8 mouse cellular contexts compared by ENCODE assay signal in the genomic region with DNA sequence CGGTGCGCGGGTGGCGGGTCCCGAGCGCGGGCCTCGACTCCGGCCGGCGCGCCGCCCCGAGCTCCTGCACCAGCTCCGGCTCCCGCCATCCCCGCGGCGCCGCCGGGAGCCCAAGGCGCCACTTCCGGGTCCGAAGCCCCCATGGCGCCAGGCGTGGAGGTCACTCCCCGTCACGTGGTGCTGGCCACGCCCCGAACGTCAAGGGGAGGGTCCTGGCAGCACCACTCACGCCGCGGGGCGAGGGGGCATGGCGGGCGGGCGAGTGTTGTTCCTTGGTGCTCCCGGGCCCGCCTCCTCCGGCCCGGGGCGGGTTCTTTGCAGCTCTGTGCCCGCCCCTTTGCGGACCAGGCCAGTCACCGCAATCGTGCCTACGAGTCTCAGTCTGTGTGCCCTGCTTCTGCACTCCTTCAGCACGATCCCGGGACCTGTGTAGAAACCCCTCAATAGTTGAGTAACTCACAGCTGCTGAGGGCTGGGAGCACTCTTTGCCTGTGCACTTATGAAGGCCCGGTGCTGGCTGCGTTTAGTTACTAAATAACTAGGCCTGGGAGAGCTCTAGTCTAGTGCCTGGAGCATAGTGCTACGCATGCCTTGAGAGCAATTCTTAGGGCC. TPM values are rescaled to one million over a fixed set of nuclear protein-coding genes. Genes with fewer than 3 reads are reported as not detected.
DNase-seq lines count a peak whose midpoint lies in the region; ATAC-seq and TF ChIP-seq lines count a peak whose summit lies in the region.

A gene (minus strand): TSS at position 290 of the 612 bp plus-strand sequence.

- peak within 1 kb of the TSS; percentile 92 for H3K9ac ChIP-seq in embryonic facial prominence, embryonic 14.5 days (ENCODE audit: low read depth, low read length)
- peak within 1 kb of the TSS; percentile 80 for H3K9ac ChIP-seq in limb, embryonic 14.5 days (ENCODE audit: low read depth, low read length, severe bottlenecking)
- H3K9ac ChIP-seq in midbrain, postnatal 0 days (replicated peaks; ENCODE audit: low read length, poor library complexity, severe bottlenecking) = peak within 1 kb of the TSS; percentile 94

- peak; percentile 39; the same call in 1 of the 2 replicates for TF ChIP-seq POLR2A in limb, embryonic 14.5 days (IDR thresholded peaks at IDR 0.05; ENCODE audit: borderline replicate concordance, extremely low read depth, insufficient read depth, insufficient read length)

- ATAC-seq in embryonic facial prominence, embryonic 14.5 days (ENCODE audit: low read depth) = peak; percentile 97
- ATAC-seq in limb, embryonic 14.5 days (ENCODE audit: low FRiP score, low read depth) = peak; percentile 96
- ATAC-seq in midbrain, postnatal 0 days (ENCODE audit: low FRiP score) = peak; percentile 89

- DNase-seq in 3T3-L1 (ENCODE audit: low read depth, low spot score) = peak; percentile 95
- peak; percentile 99 to 100 for DNase-seq in adrenal gland, postnatal 4 days (ENCODE audit: low spot score in 2 of 2)
- DNase-seq in embryonic facial prominence, embryonic 14.5 days (ENCODE audit: low spot score) = peak; percentile 99
- DNase-seq in heart, adult 8-10 months (ENCODE audit: low spot score) = peak; percentile 97
- DNase-seq in kidney, adult 9 months = peak; percentile 99
- DNase-seq in limb, embryonic 14.5 days (ENCODE audit: low spot score) = peak; percentile 97
- DNase-seq in midbrain, postnatal 0 days (ENCODE audit: low spot score) = peak; percentile 97
- DNase-seq in spleen, postnatal 14 days (ENCODE audit: low spot score in 2 of 2) = peak; percentile 98 to 99

- H3K4me3 ChIP-seq in embryonic facial prominence, embryonic 14.5 days (ENCODE audit: low read depth, low read length) = peak within 1 kb of the TSS; percentile 95
- peak within 1 kb of the TSS; percentile 72 for H3K4me3 ChIP-seq in limb, embryonic 14.5 days (replicated peaks; ENCODE audit: low read length)
- H3K4me3 ChIP-seq in midbrain, postnatal 0 days (ENCODE audit: low read depth, low read length) = peak within 1 kb of the TSS; percentile 85

- H3K27me3 ChIP-seq in embryonic facial prominence, embryonic 14.5 days (replicated peaks; ENCODE audit: control insufficient read depth, insufficient read depth, low read length) = no peaks in the 10 kb centered on the region
- no peaks in the 10 kb centered on the region for H3K27me3 ChIP-seq in limb, embryonic 14.5 days (ENCODE audit: control insufficient read depth, insufficient read depth, low read length)
- no peaks in the 10 kb centered on the region for H3K27me3 ChIP-seq in midbrain, postnatal 0 days (ENCODE audit: insufficient read depth, low read length)

- 0 out of 2 replicates have a peak, but pooled peaks cover 21% of the 10 kb centered on the region for H3K36me3 ChIP-seq in embryonic facial prominence, embryonic 14.5 days (ENCODE audit: control insufficient read depth, insufficient read depth, low read length)
- peaks cover 13% of the 10 kb centered on the region for H3K36me3 ChIP-seq in limb, embryonic 14.5 days (ENCODE audit: control insufficient read depth, insufficient read depth, low read length)
- H3K36me3 ChIP-seq in midbrain, postnatal 0 days (ENCODE audit: insufficient read depth, low read length) = no peaks in the 10 kb centered on the region

- peak within 1 kb of the TSS; percentile 93 for H3K27ac ChIP-seq in embryonic facial prominence, embryonic 14.5 days (replicated peaks; ENCODE audit: low read depth, low read length)
- peak within 1 kb of the TSS; percentile 88 for H3K27ac ChIP-seq in limb, embryonic 14.5 days (replicated peaks; ENCODE audit: low read depth, low read length)
- H3K27ac ChIP-seq in midbrain, postnatal 0 days (ENCODE audit: low read depth, low read length) = peak within 1 kb of the TSS; percentile 91

- 3% methylated on average over 29 of the region's 53 CpGs for whole genome bisulfite sequencing in embryonic facial prominence, embryonic 14.5 days
- 1% methylated on average over 31 of the region's 53 CpGs for WGBS in limb, embryonic 14.5 days
- WGBS in midbrain, postnatal 0 days = under 1% methylated on average over 52 of the region's 53 CpGs

- 0 out of 2 replicates have a peak, but pooled peaks cover 6% of the 10 kb centered on the region for H3K4me1 ChIP-seq in embryonic facial prominence, embryonic 14.5 days (ENCODE audit: control insufficient read depth, insufficient read depth, low read length)
- peaks cover 14% of the 10 kb centered on the region for H3K4me1 ChIP-seq in limb, embryonic 14.5 days (ENCODE audit: control insufficient read depth, insufficient read depth, low read length)
- H3K4me1 ChIP-seq in midbrain, postnatal 0 days (ENCODE audit: insufficient read depth, low read length) = peaks cover 9% of the 10 kb centered on the region

- no peak for TF ChIP-seq CTCF in midbrain, postnatal 0 days (IDR thresholded peaks at IDR 0.05)

- peak within 1 kb of the TSS; percentile 52 for H3K4me2 ChIP-seq in embryonic facial prominence, embryonic 14.5 days (ENCODE audit: low read depth, low read length)
- peak within 1 kb of the TSS; percentile 65 for H3K4me2 ChIP-seq in limb, embryonic 14.5 days (replicated peaks; ENCODE audit: low read depth, low read length, severe bottlenecking)
- peak within 1 kb of the TSS; percentile 61 for H3K4me2 ChIP-seq in midbrain, postnatal 0 days (ENCODE audit: low read depth, low read length, poor library complexity, severe bottlenecking)

- no peaks in the 10 kb centered on the region for H3K9me3 ChIP-seq in embryonic facial prominence, embryonic 14.5 days (ENCODE audit: control insufficient read depth, low read length)
- H3K9me3 ChIP-seq in limb, embryonic 14.5 days (ENCODE audit: control insufficient read depth, low read length) = no peaks in the 10 kb centered on the region
- H3K9me3 ChIP-seq in midbrain, postnatal 0 days (ENCODE audit: low read length) = no peaks in the 10 kb centered on the region

RNA-seq across cellular contexts. Expression of the gene that starts here (rescaled TPM):
- 100 to 1,000 TPM; 309 to 341 TPM for total RNA-seq in adrenal gland, postnatal 4 days (2021)
- 396 and 441 TPM in 2 replicates for polyA plus RNA-seq in embryonic facial prominence, embryonic 14.5 days (2014; fragmentation: Nextera tagmentation; extraction: Ambion mirVana)
- 100 to 1,000 TPM; 196 to 220 (median 210) TPM for total RNA-seq in heart, adult 8-10 months (2022)
- polyA plus RNA-seq in limb, embryonic 14.5 days (2012; rRNA removed) = 469 and 541 TPM in 2 replicates
- polyA plus RNA-seq in limb, embryonic 14.5 days (2014; fragmentation: Nextera tagmentation; extraction: Ambion mirVana) = 420 and 443 TPM in 2 replicates
- 605 and 625 TPM in 2 replicates for total RNA-seq in midbrain, postnatal 0 days (2014; rRNA removed)
- polyA plus RNA-seq in midbrain, postnatal 0 days (2015; fragmentation: Nextera tagmentation; extraction: Ambion mirVana) = 510 and 517 TPM in 2 replicates

Comparison
In these comparisons a context has a peak if more than half of its experiments do, and no peak if none do; other contexts are left out.
1. Peak in every context shown above with its lines: DNase-seq, ATAC-seq, H3K4me3 ChIP-seq and H3K27ac ChIP-seq.